Mouse (Mus musculus): ENCODE measurements around the gene Tmod1.

Tmod1 gene

GRCm38 (mm10) chr4:46056163-46056562 is 17.4 kb downstream of the Tmod1 start:
- DNase-seq = no peak

GRCm38 (mm10) chr4:46061259-46061962 is 22.7 kb downstream of the Tmod1 start:
- no peak for DNase-seq

- DNase-seq = no peak
Observed at GRCm38 (mm10) chr4:46063841-46064240, 25.1 kb downstream of the Tmod1 start.

- no peak for DNase-seq
Observed at GRCm38 (mm10) chr4:46064263-46064662, 25.5 kb downstream of the Tmod1 start.

- peak; percentile 50 for DNase-seq
Observed at GRCm38 (mm10) chr4:46064961-46065360, 26.2 kb downstream of the Tmod1 start.

GRCm38 (mm10) chr4:46065695-46066340 is 27.1 kb downstream of the Tmod1 start:
- DNase-seq = peak; percentile 43

GRCm38 (mm10) chr4:46068060-46068459 is 29.3 kb downstream of the Tmod1 start:
- DNase-seq = no peak

- no peak for DNase-seq
Observed at GRCm38 (mm10) chr4:46068573-46068972, 29.8 kb downstream of the Tmod1 start.

- no peak for DNase-seq
Observed at GRCm38 (mm10) chr4:46069851-46070482, 31.2 kb downstream of the Tmod1 start.

- no peak for DNase-seq
Observed at GRCm38 (mm10) chr4:46072631-46073030, 33.9 kb downstream of the Tmod1 start.

GRCm38 (mm10) chr4:46073736-46074135 is 35.0 kb downstream of the Tmod1 start:
- peak; percentile 17 for DNase-seq

GRCm38 (mm10) chr4:46075664-46076063 is 36.9 kb downstream of the Tmod1 start:
- no peak for DNase-seq

GRCm38 (mm10) chr4:46076892-46077291 is 38.2 kb downstream of the Tmod1 start:
- DNase-seq = no peak

GRCm38 (mm10) chr4:46080261-46080660 is 41.5 kb downstream of the Tmod1 start:
- no peak for DNase-seq

GRCm38 (mm10) chr4:46082555-46082954 is 43.8 kb downstream of the Tmod1 start:
- no peak for DNase-seq

- DNase-seq = no peak
Observed at GRCm38 (mm10) chr4:46084416-46085172, 45.9 kb downstream of the Tmod1 start.

GRCm38 (mm10) chr4:46085223-46085811 is 46.6 kb downstream of the Tmod1 start:
- no peak for DNase-seq

GRCm38 (mm10) chr4:46086718-46087426 is 48.1 kb downstream of the Tmod1 start:
- DNase-seq = peak; percentile 7

- no peak for DNase-seq
Observed at GRCm38 (mm10) chr4:46087427-46087771, 48.7 kb downstream of the Tmod1 start.

- peak; percentile 32 for DNase-seq
Observed at GRCm38 (mm10) chr4:46087852-46088251, 49.1 kb downstream of the Tmod1 start.

- DNase-seq = no peak
Observed at GRCm38 (mm10) chr4:46089524-46090125, 50.9 kb downstream of the Tmod1 start.

Measured in lung, postnatal 14 days (tissue).